Mouse (Mus musculus) testis, postnatal 10 days (tissue): ENCODE measurements around the gene Gins1.
"Not testable (repeated sequence)": the region's sequence is repeated elsewhere in the genome, so short reads cannot be mapped to it uniquely, and the experiment has no call there.

Experiments used
- DNase-seq: peaks from one replicate; pipeline ENCODE4 v3.0.0; 2021; ENCODE audit warnings: low spot score

Gins1 gene

DNA sequence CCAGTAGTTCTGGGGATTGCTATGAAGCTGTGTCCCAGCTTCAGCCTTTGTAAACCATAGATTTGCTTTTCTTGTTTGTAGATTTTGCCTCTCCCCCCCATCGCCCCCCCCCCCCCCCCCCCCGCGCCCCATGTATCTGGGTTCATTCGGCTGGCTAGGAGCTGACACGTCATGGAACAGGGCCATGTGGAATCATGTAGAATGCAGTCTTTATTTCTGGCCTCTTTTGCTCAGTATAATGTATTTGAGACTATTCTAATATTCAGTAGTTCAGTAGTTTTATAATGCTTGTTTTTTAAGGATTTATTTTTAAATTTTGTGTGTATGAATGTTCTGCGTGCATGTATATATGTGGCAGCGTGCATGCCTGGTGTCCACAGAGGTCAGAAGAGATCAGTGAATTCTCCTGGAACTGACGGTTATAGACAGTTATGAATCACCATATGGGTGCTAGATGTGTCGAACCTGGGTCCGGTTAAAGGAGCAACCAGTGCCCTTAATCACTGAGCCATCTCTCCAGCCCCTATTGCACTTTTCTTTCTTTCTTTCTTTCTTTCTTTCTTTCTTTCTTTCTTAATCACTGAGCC lies 5.2 kb downstream of the Gins1 start:
- DNase-seq = no peak

DNA sequence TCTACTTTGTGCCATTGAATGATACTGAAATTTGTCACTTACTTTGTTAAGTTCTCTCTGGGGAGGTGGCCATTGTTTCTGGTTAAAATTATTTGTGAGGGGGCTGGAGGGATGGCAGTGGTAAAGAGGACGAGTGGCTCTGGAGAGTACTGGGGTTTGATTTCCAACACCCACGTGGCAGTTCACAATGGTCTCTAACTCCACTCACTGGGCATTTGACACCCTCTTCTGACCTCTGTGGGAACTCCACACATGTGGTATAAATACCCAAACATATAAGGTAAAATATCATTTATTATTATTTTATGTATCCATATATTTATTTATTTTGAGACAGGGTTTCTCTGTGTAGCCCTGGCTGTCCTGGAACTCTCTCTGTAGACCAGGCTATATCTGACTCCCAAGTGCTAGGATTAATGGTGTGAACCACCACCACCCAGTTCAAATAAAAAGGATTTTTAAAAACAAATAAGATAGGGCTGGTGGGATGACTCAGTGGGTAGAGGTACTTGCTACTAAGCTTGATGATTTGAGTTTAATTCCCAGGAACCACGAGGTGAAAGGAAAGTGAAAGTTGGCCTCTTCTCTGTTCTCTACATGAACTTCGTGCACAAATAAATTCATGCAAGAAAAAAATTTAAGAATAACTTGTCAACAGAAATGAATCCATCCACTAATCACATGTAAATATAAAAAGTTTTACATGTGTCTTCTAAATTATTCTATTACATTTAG lies 9.7 kb downstream of the Gins1 start:
- DNase-seq = no peak

DNA sequence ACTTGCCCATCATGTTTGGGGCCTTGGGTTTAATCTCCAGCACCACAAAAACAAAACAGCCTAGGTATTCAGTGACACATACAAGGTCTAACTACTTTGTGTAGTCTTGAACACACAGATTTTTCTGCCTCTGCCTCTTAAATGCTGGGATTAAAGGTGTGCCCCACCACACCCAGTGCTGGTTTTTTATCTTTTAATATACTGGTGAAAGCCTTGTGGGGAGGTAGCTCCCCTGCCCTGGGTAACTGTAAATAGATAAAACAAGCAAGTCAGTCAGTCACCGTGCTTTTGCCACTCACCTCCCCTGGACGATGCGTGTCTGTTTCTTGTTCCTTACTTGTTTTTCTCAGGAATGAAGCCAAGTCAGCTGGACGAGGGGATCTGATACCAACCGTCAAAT lies 10.6 kb downstream of the Gins1 start:
- DNase-seq = no peak

DNA sequence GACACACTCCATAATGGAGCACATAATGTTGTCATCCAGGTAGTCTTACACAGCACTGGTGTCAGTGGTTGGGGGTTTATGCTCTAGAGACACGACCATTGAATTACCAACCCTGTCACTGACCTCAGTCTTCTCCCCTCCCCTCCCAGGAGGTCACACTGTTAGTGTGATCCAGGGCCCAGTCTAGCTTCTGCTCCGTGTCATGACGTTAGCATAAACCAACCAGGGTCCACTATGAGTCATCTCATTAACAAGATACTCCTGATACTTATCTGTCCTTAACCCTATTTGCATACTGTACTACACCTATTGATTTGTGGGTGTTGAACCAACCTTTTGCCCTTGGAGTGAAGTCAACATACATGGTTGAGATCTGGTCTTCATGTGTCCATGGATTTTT lies 13.5 kb downstream of the Gins1 start:
- no peak for DNase-seq

DNA sequence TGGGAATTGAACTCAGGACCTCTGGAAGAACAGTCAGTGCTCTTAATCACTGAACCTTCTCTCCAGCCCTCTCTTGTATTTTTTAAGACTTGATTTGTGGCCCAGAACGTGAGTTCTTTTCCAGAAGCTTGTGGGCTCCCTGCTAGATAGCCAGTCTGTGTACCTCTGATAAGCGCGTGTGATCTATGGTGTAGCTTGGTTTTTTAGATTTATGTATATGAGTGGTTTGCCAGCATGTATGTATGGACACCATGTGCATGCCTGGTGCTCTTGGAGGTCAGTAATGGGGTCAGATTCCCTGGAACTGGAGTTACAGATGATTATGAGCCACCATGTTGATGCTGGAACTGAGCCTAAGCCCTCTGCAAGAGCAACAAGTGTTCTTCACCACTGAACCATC lies 15.3 kb downstream of the Gins1 start:
- DNase-seq = no peak

DNA sequence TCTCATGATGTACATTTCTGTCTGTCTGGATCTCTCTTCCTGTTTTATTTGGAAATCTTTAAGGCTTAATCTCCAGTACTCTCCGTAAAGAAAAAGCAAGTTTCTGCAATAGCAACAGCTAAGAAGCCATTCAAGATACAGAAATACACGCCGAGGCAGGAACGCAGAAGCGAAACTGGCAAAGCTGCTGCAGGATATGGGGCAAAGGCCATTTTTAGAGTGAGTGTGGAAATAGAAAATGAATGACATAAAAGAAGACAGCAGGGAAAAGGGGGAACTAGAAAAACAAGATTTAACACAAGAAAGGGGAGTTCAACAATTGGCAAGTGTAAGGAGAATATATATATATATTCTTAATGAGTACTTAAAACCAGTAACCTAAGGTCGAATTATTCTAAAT lies 16.5 kb downstream of the Gins1 start:
- no peak for DNase-seq

DNA sequence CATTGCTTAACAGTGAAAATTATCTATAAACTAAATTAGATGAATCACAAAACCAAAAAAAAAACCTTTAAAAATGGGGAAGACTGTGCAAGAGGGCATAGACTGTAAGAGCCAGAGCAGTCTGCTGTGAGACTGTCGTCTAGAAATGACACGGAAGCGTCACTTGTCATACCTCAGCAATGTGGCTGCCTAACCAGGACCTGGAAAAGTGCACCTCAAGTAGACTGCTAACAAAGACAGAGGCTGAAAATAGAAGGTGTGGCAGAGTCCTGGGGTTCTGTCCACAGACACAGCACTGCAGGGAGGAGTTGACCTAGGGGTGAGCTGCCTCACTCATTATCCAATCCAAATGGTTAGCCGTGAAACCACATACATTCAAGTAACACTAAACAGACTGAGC lies 17.0 kb downstream of the Gins1 start:
- no peak for DNase-seq

DNA sequence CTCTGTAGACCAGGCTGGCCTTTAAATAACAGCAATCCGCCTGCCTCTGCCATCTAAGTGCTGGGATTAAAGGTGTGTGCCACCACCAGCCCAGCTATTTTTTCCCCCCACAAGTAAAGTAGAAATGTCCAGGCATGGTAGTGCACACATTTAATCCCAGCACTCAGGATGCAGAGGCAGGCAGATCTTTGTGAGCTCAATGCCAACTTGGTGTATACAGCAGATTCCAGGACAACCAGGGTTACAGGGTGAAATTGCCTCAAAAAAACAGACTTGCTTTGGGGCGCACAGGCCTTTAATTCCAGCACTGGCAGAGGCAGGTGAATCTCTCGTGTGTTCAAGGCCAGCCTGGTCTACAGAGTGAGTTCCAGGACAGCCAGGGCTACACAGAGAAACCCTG lies 17.8 kb downstream of the Gins1 start:
- no peak for DNase-seq

DNA sequence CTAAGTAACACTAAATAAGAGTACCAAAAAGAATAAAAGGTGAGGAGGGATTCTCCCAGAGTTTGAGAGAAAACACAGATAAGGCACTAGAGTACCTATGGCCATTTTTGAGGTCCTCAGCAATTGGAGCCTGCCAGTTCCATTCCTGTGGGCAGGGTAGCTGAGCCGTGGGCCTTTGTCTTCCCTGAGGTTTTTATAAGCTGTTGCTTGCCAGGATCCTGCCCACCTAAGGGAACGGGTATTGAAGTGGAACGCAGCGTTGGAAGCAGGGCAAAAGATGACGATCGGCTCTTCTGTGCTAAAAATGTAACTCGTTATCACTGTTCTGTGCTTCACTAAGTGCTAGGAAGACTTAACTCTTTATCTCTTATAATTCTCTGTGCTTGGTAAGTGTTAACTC lies 18.3 kb downstream of the Gins1 start:
- DNase-seq = no peak

DNA sequence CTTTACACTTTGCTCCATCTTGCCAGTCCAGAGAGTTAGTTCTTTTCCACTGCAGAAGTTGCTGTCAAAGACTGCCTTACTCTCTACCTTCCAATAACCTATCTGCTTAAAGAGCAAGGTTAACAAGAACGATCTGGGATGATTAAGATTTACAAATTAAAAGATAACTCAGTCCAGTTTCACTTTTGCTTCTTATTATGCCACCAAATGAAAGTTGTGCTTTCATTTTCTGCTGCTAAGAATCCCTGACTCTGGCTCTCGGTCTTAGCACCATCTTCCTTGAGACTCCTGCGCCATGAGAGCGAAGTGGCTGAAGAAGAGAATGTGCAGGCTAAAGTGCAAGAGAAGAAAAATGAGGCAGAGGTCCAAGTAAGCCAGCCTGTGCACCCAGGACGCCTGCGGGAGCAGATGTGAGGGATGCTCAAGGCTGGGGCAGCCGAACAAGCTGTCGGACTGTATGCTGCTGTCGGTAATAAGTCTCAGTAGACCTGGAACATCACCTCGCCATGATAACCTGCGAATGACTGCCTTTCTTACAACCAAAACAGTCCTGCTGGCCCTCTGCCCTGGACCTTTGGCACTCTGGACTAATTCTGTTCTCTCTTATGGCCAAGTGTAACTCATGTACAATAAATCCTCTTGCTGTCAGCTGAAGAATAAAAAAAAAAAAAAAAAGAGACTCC lies 22.0 kb downstream of the Gins1 start:
- no peak for DNase-seq

DNA sequence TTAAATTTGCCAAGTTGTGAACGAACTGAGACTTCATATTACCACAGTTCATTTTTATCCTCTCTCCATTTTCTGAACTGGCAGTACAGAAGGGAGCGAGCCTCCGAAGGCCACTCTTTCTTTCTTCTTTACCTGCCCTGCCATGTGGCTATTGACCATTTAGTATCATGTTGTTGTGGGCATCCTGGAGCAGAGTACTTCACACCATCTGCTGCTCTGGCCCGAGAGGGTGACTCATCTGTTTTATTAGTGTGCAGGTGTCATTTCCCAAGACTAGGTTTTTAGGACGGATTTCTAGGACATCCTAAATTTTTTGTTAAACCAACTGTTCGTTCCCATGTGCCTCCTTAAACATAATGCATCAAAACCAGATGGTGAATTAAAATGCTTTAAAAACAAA lies 24.0 kb downstream of the Gins1 start:
- no peak for DNase-seq

DNA sequence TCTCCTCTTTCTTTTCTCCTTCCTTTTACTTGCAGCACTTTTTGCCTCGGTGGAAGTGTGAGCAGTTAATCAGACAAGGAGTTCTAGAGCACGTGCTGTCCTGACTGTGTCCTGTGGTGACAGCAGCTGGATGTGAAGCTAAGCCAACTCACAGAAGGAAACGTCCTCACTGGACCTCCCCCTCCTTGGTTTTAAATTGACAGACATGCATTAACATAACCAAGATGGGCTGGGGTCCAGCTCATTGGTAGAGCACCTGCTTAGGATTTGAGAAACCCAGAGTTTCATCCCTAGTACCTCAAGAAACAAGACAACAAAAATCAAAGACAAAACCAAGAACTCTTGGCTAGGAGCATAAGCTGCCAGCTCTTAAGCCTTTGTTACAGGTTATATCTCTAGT lies 25.6 kb downstream of the Gins1 start:
- no peak for DNase-seq

DNA sequence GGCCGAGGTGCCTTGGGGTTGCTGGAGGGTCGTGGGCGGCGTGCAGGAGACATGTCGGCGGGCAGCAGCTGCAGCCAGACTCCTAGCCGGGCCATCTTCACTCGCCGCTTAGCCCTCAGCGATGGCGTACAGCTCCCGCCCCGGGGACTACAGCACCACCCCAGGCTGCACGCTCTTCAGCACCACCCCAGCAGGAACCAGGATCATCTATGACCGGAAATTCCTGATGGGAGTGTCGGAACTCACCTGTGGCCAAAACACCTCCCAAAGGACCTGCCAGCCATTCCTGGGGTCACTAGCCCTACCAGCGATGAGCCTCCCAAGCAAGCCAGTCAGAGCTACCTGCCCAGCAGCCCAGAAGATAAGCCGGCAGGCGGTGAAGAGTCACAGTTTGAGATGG lies 28.3 kb downstream of the Gins1 start:
- DNase-seq = no peak

DNA sequence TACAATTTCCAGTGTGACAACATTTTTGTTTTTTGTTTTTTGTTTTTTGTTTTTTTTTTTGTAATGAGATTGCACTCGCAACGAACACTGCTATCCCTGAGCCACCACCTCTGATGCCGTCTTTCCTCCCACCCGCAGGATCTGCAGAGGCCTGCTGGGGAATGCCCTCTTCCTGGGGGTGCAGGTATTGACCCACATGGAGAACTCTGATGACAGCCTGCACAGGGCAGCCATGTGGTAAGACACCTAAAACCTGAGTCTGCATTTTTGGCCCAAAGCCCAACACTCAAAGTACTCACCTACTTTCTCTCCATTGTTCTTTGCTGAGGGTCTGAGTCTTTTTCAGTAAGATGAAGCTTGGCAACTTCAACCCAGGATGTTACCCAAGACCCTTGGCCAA lies 29.5 kb downstream of the Gins1 start:
- DNase-seq = no peak

DNA sequence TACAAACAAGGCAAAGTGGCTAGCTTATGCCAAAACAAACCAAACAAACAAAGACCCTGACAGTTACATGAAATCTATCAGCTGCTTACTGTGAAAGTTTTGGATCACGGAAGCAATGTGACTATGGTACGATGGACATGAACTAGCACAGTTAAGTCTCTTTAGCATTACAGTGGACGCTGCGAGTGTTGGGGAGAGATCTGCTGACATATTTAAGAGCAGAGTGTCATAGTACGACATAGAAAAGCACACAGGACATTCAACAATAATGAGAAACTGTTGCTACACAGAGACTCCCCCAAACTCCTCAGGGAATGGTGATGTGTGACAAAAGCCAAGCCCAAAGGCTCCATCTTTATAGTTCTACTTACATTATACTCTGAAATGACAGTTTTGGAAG lies 38.8 kb downstream of the Gins1 start:
- no peak for DNase-seq

DNA sequence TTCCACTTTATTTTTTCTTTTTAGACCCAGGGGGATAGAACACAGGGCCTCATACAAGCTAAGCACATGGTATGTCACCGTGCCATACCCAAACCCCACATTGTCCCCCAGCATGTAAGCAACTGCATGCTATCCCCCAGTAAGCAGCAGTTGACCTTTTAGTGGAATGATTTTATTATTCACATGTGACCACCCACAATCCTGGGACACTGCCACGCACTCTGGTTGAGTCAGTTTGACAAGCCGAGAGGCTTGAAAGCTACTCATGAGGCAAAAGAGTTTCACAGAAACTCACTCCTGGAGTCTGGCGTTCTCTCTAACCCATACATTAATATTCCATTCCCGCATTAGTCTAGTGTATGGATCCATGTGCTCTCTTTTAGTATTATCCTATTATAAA lies 42.1 kb downstream of the Gins1 start:
- not testable (repeated sequence) for DNase-seq

DNA sequence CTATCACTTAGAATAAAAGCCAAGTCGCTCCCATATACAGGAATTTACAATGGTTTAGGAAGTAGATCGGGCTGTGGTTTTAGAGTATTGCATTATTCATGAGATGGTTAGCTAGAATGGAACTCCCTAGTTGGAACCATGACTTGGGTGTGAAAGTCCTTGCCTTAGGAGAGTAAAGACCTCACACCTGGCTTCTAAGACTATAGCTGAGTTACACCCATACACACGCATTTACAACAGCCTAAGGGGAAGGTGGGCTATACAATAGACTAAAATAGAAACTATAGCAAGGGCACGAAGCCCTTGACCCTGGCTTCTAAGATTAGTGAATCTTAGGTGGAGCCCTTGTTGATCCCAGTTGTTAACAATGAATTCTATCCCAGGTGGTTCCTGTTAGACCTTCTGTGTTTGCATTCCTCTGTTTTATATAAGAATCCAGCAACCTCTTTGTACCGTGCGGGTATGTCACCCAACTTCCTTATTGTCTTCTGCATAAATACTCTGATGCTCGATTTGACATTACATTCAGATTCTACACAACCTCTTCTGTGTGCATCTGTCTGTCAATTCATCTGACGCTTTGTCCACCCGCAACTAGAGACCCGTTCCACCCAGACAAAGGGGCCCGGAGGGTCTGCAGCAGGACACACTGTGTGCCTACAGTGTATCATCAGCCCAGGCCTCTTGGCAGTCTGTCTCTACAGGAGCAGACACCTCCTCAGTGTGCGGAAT lies 42.8 kb downstream of the Gins1 start:
- DNase-seq = not testable (repeated sequence)

DNA sequence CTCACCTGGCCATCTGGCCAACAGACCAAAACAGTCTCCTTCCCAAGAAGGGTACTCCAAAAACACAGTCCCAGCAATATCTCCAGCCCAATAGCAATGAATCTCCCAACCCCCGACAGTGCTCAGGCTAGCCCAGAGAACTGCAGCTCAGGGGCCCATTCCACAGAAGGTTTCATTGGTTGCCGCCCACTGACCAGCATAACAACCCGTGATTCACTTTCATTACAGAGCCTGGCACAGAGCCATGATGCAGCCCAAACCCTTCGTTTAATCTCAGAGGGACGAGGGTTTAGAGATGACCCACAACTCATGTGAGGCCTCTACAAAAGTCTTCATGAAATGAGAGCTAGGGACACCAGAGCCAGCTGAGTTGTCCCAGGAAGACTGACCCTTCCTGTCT lies 43.6 kb downstream of the Gins1 start:
- peak; percentile 56 for DNase-seq

DNA sequence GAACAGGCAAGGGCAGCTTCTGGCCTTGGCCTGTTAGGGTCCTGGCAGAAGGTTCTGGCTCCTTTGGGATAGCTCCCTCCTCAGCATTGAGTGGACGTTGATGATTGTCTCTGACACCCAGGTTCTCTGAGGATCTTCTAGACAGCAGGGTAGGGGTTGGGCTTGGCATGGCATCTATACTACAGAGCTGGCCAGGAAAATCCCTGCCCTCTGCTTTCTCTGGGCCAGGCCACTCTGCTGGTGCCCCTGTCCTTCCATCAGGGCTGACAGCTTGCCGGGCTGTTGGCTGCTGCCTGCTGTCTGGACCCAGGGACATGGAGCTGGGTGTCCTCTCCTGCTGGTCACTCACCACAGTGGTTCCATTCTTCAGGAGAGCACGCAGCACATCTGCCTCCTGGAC lies 44.5 kb downstream of the Gins1 start:
- no peak for DNase-seq

DNA sequence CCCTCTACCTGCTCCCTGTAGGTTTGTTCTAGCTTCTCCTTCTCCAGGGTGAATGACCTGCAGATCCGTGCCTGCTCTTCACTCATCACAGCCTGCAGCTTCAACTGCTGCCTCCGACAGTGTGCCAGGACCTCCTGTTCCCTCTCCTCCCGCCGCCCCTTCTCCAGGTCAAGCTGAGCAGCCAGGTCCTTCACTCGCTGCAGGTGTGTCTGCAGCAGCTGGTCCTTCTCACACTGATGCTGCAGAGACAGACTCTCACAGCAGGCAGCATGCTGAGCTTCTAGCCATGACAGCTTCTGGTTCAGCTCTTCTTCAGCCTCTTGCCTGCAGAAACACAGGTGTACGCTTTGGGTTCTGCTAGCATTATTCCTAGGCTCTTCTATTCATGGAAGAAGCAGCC lies 44.9 kb downstream of the Gins1 start:
- DNase-seq = no peak

DNA sequence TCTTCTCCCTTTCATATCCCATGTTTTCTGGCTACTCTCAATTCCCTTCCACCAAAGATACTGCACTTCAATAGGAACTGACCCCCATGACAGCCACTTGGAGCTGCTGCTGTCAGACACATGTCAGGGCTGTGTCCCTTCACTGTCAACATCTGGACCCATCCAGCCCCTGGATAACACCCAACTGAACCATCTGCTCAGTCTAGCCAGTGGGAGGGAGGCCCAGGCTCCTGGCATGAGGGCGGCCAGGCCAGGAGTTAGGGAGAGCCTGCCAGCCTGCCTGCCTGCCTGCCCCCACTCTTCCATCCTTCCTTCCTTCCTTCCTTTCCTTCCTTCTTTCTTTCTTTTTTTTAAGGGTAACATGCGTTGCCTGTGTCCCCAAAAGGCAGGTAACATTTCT lies 46.0 kb downstream of the Gins1 start:
- DNase-seq = no peak

DNA sequence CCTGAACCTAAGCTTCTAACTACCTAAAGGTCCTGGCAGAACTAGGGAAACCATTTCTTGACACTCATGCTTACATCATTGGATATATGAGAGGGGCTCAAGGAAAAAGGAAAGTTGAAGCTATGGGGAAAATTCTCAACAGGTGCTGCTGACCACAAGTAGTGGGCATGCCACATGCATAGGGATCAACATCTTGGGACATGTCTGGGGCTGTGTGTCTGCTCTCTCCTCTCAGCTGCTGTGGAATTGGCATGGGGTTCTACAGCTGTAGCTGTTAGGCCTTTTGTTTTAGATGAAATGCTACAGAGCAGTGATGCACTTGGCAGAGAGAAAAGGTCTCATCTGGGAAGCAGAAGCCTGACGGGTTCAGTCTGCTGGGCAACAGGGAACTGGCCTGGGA lies 50.7 kb downstream of the Gins1 start:
- DNase-seq = no peak

DNA sequence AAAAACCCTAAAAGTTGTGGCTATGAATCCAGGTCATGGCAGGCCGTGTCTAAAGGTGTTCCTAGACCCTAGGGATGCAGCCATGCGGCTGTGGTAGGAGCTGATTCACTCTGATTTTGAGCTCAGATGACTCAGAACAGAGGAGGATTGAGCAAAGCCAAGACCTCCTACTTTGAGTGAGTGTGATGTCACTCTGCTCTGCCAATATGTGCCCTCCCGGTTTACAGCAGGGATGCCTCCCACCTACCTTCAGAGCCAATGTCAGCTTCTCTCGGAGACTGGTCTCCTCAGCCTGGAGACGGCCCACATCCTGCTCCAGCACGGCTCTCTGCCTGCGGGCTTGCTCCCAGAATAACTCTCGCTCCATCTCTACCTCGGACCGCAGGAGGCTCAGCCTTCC lies 54.3 kb downstream of the Gins1 start:
- no peak for DNase-seq
